Mouse (Mus musculus) heart, adult 2 months (tissue): ENCODE results near the gene Vwa5b1. TPM values are rescaled to one million over a fixed set of nuclear protein-coding genes. Genes with fewer than 3 reads are reported as not detected.

Experiments used
- DNase-seq, 2 experiments: peaks; one replicate each; pipeline ENCODE4 v3.0.0; 2021
- H3K27ac ChIP-seq: fragments of 200-600 bp; 2 replicates; pipeline ENCODE4 v1.8.1; 2022
- H3K27me3 ChIP-seq: fragments of 200-500 bp; 2 replicates; pipeline ENCODE4 v1.6.1; 2012; ENCODE audit warnings: mild to moderate bottlenecking, low read length, inconsistent platforms, mixed read lengths; ENCODE audit not compliant: control insufficient read depth, insufficient read depth
- H3K36me3 ChIP-seq: fragments of 200-500 bp; 2 replicates; pipeline ENCODE4 v1.6.1; 2012; ENCODE audit warnings: low read length, inconsistent platforms; ENCODE audit not compliant: control insufficient read depth, insufficient read depth
- H3K4me1 ChIP-seq: fragments of 200-500 bp; 2 replicates; pipeline ENCODE4 v1.6.1; 2011; ENCODE audit warnings: low read length; ENCODE audit not compliant: control insufficient read depth, insufficient read depth
- H3K4me3 ChIP-seq: fragments of 200-600 bp; 2 replicates; pipeline ENCODE4 v1.8.1; 2022
- H3K79me2 ChIP-seq: fragments of 200-500 bp; replicated peaks from 2 replicates; pipeline ENCODE4 v1.6.1; 2012; ENCODE audit warnings: mild to moderate bottlenecking, inconsistent platforms, low read length, moderate library complexity, mixed read lengths; ENCODE audit not compliant: control insufficient read depth, insufficient read depth
- H3K9ac ChIP-seq: fragments of 200-500 bp; 2 replicates; pipeline ENCODE4 v1.6.1; 2012; ENCODE audit warnings: low read depth, mild to moderate bottlenecking, control low read depth, inconsistent platforms, low read length, mixed read lengths
- CTCF ChIP-seq: fragments of 200-600 bp; IDR thresholded peaks from 2 replicates; pipeline ENCODE4 v1.8.1; 2022; ENCODE audit warnings: antibody characterized with exemption, mild to moderate bottlenecking, moderate library complexity
- EP300 ChIP-seq: fragments of 200-500 bp; IDR thresholded peaks from 2 replicates; pipeline ENCODE4 v1.6.1; 2011; ENCODE audit warnings: low read depth, low read length, control low read depth; ENCODE audit not compliant: insufficient read depth
- POLR2A ChIP-seq: fragments of 200-500 bp; IDR thresholded peaks from 2 replicates; pipeline ENCODE4 v1.6.1; 2011; ENCODE audit warnings: mild to moderate bottlenecking, low read depth, low read length, control low read depth; ENCODE audit not compliant: insufficient read depth
- WGBS: fragments of 180-500 bp; shearing (Covaris S2); methylation state at CpG from one replicate; pipeline ENCODE4 v1.1.7; 2018; 5-methylcytosine and 5-hydroxymethylcytosine counted together
- intact Hi-C: fragments of 180-260 bp; cut with DNase I; formaldehyde crosslinking; loops from one replicate; pipeline ENCODE4 v1.15.1; 2025
- polyA plus RNA-seq: library from polyadenylated mRNA; depleted of rRNA; stranded (reverse); fragments of >200 nt; gene quantifications from 2 replicates; pipeline ENCODE4 v1.2.3, GENCODE M21; 2012
- total RNA-seq, 2 experiments: library from RNA; stranded (reverse); gene quantifications; 2 replicates each; pipeline ENCODE4 v1.2.3; 2021

Gene Vwa5b1
- total and polyA plus RNA-seq, 3 experiments: not detected

DNA sequence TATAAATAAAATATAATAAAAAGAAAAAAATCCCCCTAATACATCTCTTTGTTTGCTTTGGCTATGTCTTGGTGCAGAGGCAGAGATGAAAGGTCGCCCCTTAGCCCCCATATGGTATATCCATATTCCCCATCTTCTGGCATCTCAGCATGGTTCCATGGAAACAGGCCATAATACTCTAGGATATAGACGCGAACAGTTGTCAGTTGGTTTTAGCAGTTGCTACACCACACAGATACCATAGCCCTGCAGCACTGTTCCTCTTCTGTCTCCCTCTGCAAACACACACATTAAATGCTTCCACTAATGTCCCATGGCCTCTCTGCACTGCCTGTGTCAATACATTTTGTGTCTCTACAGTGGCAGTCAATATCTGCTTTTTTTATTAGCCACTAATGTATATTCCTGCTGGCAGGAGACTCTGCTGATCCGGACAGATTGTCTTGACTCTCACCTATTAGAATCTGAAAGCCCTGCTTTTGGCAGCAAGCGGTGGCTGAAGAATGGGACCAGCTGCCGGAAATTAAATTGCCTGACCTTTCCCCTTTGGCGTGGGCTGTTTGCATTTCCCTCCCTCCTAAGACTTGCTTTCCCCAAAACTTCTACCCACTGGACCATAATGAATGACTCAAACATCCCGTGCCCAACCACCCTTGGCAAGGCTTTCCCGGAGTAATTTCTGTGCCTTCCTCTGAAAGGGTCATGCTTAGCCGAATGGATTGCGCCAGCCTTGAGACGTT, 39.1 kb downstream of the Vwa5b1 start:
- Histone ChIP-seq H3K9ac (no peak overlapping the region), H3K27me3 (no peaks in the 10 kb centered on the region; the same call in 1 of the 2 replicates), H3K36me3 (no peaks in the 10 kb centered on the region), H3K4me1 (no peaks in the 10 kb centered on the region), H3K79me2 (no peaks in the 10 kb centered on the region), H3K4me3 (no peak overlapping the region), H3K27ac (no peak overlapping the region)
- TF ChIP-seq EP300 (no peak), POLR2A (no peak), CTCF (no peak)
- intact Hi-C loops: no loop called here
- WGBS: 61% methylated on average over 12 of the region's 12 CpGs
- no peak for DNase-seq

DNA sequence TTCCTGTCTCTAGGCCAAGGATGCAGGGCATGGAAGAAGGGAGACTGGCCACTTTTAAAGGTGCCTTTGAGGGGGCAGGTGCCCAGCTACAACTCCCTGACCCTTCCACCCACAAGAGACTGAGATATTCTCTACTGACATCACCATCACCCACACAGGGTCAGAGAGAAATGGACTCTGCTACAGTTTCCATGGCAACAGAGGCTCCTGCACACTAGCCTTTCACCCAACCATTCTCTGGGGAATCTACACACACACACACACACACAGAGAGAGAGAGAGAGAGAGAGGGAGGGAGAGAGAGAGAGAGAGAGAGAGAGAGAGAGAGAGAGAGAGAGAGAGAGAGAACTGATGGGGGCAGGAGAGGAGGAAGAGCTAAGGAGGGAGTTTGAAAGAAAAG, 50.7 kb downstream of the Vwa5b1 start:
- no peak overlapping the region for H3K27ac ChIP-seq
- peaks cover 2% of the 10 kb centered on the region for H3K27me3 ChIP-seq
- no peak overlapping the region for H3K9ac ChIP-seq
- H3K4me1 ChIP-seq: no peaks in the 10 kb centered on the region
- no peaks in the 10 kb centered on the region for H3K79me2 ChIP-seq
- no peaks in the 10 kb centered on the region for H3K36me3 ChIP-seq
- TF ChIP-seq EP300: no peak
- no peak for TF ChIP-seq CTCF
- TF ChIP-seq POLR2A: no peak
- DNase-seq: no peak
- H3K4me3 ChIP-seq: no peak overlapping the region
- intact Hi-C loops: no loop called here

DNA sequence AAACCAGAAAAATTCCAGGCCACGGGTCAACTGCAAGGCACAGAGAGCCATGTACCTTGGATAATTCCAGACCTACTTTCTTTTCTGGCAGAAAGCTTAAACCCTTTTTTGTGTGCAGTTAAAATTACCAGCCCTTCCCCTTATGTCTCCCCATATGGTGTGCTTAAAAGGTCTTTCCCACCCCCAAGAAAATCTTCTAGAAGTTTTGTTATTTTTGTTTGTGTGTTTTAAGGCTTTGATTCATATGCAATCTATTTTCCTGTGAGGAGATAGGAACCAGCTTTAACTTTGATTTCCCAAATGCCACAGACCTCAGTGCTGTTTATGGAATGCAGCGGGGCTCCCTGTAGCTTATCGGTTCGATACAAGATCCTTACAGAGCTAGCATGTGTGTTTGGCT, 53.2 kb downstream of the Vwa5b1 start:
- no peak for DNase-seq
- intact Hi-C loops: no loop called here
- Histone ChIP-seq H3K27me3 (peaks cover 2% of the 10 kb centered on the region), H3K79me2 (no peaks in the 10 kb centered on the region), H3K27ac (no peak overlapping the region), H3K9ac (no peak overlapping the region), H3K4me1 (no peaks in the 10 kb centered on the region), H3K36me3 (no peaks in the 10 kb centered on the region), H3K4me3 (no peak overlapping the region)
- WGBS: 71% methylated on average over 4 of the region's 4 CpGs
- no peak for TF ChIP-seq POLR2A
- no peak for TF ChIP-seq EP300

DNA sequence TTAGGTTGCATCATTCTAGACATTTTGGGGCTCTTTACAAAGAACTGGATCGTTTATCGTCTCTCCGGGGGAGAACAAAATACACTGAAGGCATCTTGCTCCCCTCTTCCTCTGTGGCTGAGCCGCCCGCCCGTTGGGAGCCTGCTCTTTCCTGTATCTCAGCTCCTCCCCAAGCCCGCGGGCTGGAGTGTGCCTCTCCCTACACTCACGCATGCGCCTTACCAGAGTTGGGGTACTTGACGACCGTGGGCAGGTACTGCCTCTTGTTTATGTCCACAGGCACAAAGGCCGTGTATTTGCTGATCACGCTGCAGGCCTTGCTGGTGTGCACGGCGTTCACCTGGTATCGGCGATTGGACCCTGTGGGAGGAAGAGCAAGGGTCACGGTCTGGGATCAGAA, 57.3 kb downstream of the Vwa5b1 start:
- TF ChIP-seq POLR2A (no peak), CTCF (no peak), EP300 (no peak)
- 72% methylated on average over 19 of the region's 19 CpGs for whole genome bisulfite sequencing
- intact Hi-C loops: no loop called here

DNA sequence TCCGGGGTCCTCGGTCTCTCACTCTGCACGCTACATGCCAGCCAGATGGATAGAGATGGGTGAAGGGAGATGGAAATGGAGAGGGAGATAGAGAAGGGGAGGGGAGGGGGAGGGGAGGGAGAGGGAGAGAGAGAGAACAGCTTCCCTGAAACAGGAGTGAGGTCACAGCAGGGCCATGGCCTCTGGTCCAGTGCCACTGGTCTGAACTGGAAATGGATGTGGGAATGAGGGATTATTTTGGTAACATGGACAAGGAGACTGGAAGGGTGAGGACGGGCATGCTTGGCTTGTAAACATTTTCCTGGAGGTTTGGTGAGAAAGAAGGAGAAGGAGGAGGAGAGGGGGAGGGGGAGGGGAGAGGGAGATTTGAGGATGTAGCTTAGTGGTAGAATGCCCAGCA, 59.0 kb downstream of the Vwa5b1 start:
- Histone ChIP-seq H3K27me3 (no peaks in the 10 kb centered on the region), H3K4me1 (no peaks in the 10 kb centered on the region), H3K36me3 (no peaks in the 10 kb centered on the region), H3K79me2 (no peaks in the 10 kb centered on the region), H3K9ac (no peak overlapping the region), H3K4me3 (no peak overlapping the region), H3K27ac (no peak overlapping the region)
- no peak for TF ChIP-seq EP300
- no peak for TF ChIP-seq POLR2A
- TF ChIP-seq CTCF: no peak
- 87% methylated on average over 3 of the region's 4 CpGs for WGBS
- intact Hi-C loops: no loop called here
- no peak for DNase-seq

More for the DNA sequence above, 57.3 kb downstream of the Vwa5b1 start:
- no peak overlapping the region for H3K27ac ChIP-seq
- H3K27me3 ChIP-seq: no peaks in the 10 kb centered on the region
- no peaks in the 10 kb centered on the region for H3K79me2 ChIP-seq
- H3K4me1 ChIP-seq: no peaks in the 10 kb centered on the region
- DNase-seq: no peak
- no peaks in the 10 kb centered on the region for H3K36me3 ChIP-seq
- no peak overlapping the region for H3K9ac ChIP-seq
- no peak overlapping the region for H3K4me3 ChIP-seq

DNA sequence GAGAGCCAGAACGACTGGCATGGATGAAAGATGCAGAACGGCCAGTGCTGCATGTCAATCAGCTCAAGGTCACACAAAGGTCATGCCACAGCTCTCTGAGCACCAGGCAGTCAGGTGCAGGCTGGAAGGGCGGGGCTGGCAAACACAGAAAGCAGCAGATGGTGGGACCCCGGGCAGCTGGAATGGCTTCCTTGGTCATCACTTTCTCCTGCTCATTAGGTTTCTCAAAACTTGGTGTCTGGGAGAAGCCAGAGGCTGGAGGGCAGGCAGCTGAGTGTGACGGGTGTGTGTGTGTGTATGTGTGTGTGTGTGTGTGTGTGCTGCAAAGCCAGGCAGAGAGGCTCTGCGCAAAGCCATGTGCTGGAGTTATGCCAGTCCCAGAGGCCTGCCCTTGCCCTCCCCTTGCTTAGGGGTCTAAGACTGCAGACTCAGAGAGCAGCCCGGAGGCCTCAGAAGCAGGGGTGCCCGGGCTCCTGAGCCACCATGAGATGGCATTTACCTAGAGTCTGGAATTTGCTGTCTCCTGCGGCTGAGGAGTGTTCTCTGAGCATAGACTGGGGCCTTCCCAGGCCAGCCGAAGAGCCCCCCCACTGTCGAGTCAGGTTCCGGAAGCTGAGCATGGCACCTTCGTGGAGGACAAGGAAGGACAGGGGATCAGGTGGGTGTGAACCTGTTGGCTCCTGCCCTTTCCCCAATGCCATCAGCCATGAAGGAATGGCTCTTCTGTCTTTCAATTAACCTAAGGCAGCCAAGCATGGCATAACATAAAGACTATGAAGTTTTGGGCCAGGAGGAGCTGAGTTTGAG, 60.7 kb downstream of the Vwa5b1 start:
- Histone ChIP-seq H3K27ac (no peak overlapping the region), H3K79me2 (no peaks in the 10 kb centered on the region), H3K36me3 (no peaks in the 10 kb centered on the region), H3K4me3 (no peak overlapping the region), H3K27me3 (no peaks in the 10 kb centered on the region), H3K4me1 (0 out of 2 replicates have a peak, but pooled peaks cover under 1% of the 10 kb centered on the region), H3K9ac (no peak overlapping the region)
- no peak for DNase-seq
- WGBS: 80% methylated on average over 13 of the region's 13 CpGs
- TF ChIP-seq CTCF (no peak), POLR2A (no peak), EP300 (no peak)
- intact Hi-C loops: no loop called here
